Mouse (Mus musculus): ENCODE results near the gene Trim44.

DNA sequence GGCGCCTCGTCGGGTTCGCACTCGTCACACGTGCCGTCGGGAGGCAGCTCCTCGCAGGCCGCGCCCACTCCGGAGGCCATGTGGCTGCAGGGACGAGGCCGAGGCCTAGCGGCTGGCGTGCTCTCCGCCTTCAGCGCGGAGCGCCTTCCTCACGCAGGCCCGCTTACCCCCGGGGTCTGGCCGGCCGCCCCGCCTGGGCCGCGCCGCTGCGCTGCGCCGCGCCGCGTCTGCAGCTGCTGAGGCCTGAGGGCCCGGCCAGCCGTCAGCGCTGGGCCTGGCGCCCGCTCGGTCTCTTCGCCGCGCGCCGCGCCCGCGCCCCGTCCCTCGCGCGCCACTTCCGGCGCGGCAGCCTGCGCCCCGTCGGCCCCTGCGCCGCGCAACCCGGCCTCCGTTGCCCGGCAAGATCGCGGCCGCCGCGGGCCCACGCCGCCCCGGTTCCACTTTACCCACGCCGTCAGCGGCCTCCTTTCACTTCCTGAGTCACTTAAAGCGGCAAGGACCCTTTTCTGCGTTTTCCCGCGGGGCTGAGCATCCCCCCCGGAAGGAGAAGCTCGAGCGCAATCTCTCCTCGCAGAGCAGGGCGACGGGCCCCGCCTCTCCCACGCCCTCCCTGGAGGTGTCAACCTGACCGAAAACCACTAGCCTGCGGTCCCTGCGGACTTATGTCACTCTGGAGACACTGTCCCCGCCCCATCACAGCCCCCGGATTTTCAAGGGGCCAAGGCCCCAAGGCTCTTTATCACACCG, 6.8 kb downstream of the Trim44 start:
- TF ChIP-seq CTCF (IDR thresholded peaks at IDR 0.05; ENCODE audit: low read depth) (no peak), EP300 (IDR thresholded peaks at IDR 0.05; ENCODE audit: low read depth) (no peak)
